Mouse (Mus musculus): ENCODE results near the gene Gsta4.

DNA sequence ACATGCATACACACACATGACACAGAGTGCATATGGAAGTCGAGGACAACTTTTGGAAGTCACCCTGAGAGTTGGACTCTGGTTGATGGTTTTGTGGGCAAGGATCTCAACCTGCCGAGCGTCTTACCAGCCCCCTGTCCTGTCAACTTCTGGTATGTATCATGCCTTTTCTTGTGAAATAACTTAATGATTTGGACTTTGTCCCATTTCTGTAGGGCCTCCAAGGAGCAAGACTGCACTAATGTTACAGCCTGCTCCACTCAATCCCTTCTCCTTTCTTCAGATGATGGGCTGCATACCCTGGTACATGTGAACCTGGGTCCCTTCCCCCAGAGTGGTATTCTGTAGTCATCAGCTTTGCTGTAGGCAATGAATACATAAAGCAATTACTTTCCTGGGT lies 27.5 kb downstream of the Gsta4 start:
- no peak for TF ChIP-seq CTCF (IDR thresholded peaks at IDR 0.05; ENCODE audit: low read depth, low read length)
- TF ChIP-seq POLR2A (IDR thresholded peaks at IDR 0.05; ENCODE audit: insufficient read depth, low read length) = no peak
